Mouse (Mus musculus) lung, postnatal 10 days (tissue): ENCODE data around the gene Comt.

Experiments used
- DNase-seq: peaks from one replicate; pipeline ENCODE4 v3.0.0; 2021

Gene Comt

GRCm38 (mm10) chr16:18387704-18388582 is 38.7 kb downstream of the Comt start:
- DNase-seq: peak; percentile 48

DNA sequence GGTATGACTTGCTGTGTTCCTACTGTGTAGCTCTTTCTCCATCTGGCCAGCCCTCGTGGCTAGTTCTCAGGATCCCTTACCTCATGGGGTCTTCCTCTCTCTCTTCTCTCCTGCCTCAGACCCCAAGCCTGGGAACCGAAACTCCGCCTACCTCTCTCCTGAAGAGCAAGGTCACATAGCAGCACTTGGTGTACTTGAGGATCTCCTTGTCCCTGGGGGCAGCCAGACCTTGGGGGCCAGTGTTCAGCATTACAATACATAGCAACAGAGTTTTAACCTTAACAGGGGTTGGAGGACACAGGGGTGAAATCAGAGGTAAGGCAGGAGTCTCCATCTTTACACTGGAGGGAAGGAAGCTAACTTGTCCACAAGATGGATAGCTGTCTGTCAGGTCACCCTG is 39.7 kb downstream of the Comt start:
- no peak for DNase-seq

- DNase-seq: peak; percentile 63
Observed at GRCm38 (mm10) chr16:18386451-18386850, 40.2 kb downstream of the Comt start.

DNA sequence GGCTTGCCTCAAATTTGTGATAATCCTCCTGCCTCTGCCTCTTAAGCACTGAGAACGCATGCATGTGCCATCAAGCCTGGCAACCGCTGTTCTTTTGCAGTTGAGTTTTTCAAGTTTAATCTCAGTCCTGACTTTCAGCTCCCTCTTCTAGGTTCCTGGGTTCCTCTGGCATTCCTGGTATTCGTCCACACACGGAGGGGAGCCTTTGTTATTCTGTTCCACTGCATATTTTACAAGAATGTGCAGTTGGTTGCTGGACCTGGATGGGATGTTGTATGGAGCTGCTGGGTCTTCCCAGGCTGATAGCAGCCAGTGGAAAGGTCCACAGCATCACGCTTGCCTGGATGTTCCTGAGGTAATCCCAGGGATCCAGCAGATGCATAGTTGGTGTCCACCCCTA is 41.2 kb downstream of the Comt start:
- DNase-seq: no peak

- DNase-seq: no peak
Observed at GRCm38 (mm10) chr16:18384659-18385058, 42.0 kb downstream of the Comt start.

DNA sequence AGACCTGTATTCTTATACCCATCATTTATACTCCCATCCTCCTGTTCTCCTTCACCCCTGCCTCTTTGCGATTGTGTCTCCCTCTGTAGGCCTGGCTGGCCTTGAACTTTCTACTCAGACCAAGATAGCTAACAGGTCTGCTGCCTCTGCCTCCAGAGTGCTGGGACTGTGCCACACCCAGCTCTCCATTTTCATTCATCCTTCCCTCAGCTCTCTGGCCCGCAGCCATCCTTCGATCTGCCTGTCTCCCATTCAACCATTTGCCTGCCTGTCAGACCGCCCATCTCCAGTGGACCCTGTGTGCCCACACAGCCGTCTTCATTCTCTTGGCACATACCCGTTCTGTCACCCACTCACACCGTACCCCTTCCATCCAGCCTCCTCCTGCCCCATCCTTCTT is 42.4 kb downstream of the Comt start:
- no peak for DNase-seq

DNA sequence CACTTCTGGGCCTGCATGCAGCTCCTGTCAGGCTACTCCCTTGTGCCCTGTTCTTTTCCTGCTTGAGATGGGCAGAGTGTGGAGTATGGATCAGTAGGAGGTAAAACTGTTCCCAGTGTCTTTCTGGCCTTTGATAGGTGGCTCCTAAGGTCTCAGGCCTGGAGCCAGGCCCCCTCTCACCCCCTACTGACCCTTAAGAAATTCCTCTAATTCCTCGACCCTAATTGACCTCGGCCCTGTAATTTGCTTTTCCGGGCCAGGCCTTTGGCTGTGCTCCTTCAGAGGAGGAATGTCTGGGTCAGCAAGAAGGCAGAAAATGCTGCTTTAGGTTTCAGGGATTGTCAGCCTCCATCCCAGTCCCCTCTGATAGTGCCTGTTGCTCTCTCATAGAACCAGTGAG is 42.9 kb downstream of the Comt start:
- DNase-seq: peak; percentile 55

- DNase-seq: peak; percentile 56
Observed at GRCm38 (mm10) chr16:18383045-18383726, 43.5 kb downstream of the Comt start.

DNA sequence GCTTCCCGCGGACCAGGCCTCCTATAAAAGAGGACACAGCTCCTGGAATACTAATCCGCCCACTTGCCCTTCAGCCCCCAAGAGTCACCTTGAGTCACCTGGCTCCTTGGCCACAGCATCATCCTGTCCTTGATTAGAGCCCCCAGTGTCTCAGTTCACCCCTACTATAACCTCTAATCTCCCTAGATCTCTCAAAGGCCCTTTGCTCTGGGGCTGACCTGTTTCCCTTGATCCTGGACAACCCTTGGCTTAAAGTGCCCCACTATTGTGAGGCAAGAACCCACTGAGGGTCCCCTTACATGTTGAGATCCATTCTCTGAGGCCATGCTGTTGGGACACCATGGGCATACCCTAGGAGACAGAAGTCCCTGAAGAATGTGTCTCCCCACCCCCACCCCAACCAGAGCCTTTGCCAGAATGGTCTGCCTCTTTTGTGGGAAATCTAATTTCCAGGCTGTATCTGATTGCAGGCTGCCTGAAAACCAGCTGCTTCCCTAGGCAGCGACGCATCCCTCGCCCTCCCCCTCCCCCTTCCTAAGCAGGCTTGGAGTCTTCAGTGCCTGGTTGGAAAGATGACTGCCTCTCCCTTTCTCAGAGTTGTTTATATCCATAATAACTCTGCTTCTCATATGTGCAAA is 44.9 kb downstream of the Comt start:
- peak; percentile 55 for DNase-seq

DNA sequence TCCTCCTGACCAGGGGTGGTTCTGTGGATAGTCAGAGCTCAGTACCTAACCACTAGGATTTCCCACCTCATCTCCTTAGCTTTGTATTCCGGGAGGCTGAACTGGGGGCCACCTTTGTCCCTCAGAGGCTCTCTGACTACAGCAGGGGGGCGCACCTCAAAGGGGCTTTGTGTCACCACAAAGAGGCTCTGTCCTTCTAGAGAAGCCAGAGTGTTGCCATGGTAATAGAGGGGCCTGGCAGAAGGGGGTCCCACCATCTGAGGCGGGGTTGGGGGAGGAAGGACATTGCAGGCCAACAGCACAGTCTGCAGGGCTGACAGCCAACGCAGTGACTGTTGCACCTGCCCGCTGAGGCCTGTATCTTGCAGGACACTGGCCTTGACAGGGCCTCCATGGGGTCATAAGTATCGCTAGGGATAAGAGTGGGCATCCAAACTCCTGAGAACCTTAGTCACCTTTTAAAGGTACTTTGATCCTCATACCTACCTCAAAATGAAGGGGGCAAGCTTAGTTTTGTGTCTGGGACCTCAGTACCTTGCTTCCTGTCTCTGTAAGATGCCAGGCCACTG is 46.1 kb downstream of the Comt start:
- no peak for DNase-seq

DNA sequence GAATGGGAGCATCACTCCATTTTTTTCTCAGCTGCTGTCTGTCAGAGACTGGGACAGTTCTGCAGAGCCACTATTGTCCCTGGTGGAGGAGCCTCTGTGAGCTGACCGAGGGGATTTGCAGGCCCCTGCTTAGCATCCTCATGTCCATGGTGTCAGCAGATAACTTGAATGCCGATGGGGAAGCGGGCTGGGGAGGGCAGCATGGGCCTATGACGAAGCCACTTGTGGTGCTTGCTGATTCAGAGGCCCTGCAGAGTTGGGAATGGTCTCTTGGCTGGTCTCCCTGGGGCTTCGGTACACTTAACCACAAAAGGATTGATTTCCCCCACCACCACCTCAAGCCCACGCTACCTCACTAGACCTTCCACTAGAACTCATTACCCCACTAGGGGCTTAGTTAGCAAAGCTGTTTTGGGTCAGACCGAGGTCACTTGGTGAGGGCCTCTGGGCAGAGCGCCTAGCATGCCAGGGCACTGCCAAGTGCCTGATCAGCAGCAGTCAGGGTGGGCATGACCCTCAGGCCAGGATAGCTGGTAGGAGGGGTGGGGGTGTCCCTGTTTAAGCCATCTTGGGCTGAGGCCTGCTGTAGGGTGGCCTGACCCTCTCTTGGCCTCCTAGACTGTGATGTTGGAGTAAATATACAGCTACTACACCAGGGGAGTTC is 47.2 kb downstream of the Comt start:
- DNase-seq: no peak

DNA sequence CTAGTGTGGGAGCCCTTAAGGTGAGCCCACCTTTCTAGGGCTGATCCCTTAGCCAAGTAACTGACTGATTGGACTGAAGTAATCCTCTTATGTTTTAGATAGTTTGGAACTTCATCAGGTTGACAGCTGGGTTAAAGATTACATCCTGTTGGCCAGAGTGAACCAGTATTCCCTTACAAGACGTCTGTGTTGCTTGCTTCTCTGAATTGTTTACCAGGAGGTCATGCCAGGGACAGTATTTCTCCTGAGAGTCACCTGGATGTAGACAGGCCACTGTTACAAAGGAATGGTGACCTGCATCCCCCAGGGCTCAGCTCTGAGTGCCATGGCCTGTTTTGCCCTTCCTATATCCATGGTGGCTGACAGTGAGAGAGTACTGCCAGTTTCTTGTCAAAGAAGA is 48.2 kb downstream of the Comt start:
- DNase-seq: no peak

- DNase-seq: no peak
Observed at GRCm38 (mm10) chr16:18377203-18377602, 49.4 kb downstream of the Comt start.

GRCm38 (mm10) chr16:18376297-18376954 is 50.2 kb downstream of the Comt start:
- DNase-seq: no peak

DNA sequence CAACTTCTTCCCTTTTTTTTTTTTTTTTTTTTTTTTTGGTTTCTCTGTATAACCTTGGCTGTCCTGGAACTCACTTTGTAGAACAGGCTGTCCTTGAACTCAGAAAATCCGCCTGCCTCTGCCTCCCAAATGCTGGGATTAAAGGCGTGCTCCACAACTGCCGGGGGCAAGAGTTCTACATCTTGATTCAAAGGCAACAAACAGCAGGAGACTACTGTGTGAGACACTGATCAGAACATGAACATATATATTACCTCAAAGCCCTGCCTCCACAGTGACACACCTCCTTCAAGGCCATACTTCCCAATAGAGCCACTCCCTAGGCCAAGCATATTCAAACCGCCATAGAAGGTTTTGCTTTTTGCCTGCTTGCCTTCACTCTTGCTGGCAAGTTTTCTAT is 53.0 kb downstream of the Comt start:
- DNase-seq: no peak

GRCm38 (mm10) chr16:18370197-18370596 is 56.5 kb downstream of the Comt start:
- DNase-seq: no peak

- DNase-seq: no peak
Observed at GRCm38 (mm10) chr16:18366849-18367248, 59.8 kb downstream of the Comt start.

DNA sequence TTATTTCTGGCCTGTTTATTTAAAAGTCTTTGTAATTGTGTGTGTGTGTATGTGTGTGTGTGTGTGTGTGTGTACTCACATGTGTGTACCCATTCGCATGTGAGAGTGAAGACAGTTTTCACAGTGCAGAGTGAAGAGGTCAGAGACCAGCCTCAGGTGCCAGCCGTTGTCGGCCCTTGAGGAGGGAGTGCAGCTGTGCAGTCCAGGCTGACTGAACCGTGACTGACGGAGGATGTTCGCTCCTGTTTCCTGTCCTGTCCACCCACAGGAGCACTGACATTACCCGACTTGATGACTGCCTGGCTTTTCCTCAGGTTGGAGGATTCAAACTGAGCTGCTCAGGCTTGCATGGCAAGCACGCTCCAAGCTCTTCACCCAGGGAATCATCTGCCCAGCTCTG is 63.7 kb downstream of the Comt start:
- DNase-seq: no peak

- peak; percentile 38 for DNase-seq
Observed at GRCm38 (mm10) chr16:18360151-18360805, 66.4 kb downstream of the Comt start.

- no peak for DNase-seq
Observed at GRCm38 (mm10) chr16:18357977-18358376, 68.7 kb downstream of the Comt start.

- DNase-seq: no peak
Observed at GRCm38 (mm10) chr16:18356961-18357360, 69.7 kb downstream of the Comt start.
